Mouse (Mus musculus) left cerebral cortex, postnatal 10 days (tissue): Measurements from ENCODE around the gene H2-D1. TPM values are rescaled to one million over a fixed set of nuclear protein-coding genes. Genes with fewer than 3 reads are reported as not detected.

Source experiments
- DNase-seq, 2 experiments: peaks; one replicate each; pipeline ENCODE4 v3.0.0; 2021 to 2022; ENCODE audit warnings: low spot score in 2 of 2, mixed read lengths in 1 of 2; ENCODE audit errors: extremely low spot score in 1 of 2
- intact Hi-C: fragments of 180-260 bp; cut with DNase I; formaldehyde crosslinking; loops from one replicate; pipeline ENCODE4 v1.15.1; 2025
- total RNA-seq, 2 experiments: library from RNA; stranded (reverse); gene quantifications; 2 replicates each; pipeline ENCODE4 v1.2.3; 2021

The H2-D1 gene
- total RNA-seq, 2 experiments from 2014 or later: 18.2 to 21.5 TPM

GRCm38 (mm10) chr17:35252619-35253292, 9.8 kb upstream of the H2-D1 start:
- DNase-seq: no peak
- intact Hi-C loops: no loop called here

DNA sequence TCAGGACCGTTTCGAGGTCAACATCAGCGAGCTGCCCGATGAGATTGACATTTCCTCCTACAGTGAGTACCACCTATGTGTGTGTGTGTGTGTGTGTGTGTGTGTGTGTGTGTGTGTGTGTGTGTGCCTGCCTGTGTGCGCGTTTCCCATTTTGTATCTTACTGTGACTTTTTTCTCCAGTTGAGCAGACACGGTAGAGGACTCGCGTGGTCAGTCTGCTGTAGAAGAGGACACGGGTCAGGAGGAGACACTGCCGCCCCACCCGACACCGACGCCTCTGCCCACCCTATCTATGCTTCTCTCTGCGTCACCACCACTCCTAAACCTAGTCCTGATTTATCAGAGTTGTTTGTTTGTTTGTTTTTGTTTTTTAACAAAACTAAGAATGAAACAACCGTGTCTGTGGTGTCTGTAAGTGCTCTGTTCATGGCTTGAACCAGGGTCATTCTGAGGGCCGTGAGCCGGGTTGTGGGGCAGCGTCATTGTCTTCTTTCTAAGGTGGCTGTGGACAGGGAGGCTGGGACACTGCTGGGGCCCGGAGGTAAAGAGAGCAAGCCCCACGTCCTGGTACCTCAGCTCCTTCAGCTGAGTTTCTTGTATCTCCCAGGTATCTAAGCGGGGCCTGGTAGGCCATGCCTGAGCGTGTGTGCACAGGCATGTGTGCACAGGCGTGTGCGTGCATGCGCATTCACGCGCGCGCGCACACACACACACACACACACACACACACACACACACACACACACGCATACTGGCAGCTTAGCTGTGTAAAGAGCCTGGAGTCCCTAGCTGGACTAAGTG, 9.0 kb upstream of the H2-D1 start:
- intact Hi-C loops: no loop called here

DNA sequence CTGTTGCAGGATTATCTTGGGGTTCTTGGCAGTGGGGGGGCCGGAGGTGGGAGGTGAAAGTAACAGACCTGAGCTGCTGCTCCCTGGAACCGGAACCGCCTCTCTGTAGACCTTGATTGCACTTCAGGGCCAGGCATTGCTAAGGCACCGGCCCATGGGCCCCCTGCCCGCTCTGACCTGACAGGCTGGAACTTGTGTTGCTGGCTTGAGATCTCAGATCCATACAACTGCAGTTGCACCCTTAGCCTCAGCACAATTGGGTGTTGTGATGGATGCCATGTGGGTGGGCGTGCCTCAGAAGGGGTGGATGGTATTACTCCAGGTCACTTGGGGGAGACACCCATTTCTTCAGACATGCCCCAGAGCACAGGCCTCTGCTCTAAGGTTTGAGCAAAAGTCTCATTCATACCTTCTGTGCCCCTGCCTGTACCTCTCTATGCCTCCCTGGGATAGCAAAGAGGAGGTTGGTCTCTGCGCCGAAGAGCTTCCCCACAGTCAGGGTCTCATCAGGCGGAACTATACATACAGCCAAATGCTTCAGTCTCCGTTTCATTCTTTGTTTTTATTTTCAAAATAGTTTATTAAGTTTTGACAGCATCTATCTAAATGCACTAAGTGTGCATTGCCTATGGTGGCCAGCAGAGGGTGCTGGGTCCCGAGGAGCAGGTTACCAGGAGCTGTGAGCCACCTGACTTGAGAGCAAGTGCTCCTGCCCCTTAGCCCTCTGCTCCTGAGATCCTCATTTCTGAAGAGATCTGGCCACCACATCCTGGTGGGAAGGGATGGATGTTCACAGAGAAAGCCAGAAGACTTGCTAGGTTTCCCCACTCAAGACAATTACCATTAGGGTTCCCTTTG, 8.1 kb upstream of the H2-D1 start:
- intact Hi-C loops: loop anchor here (5.0 kb wide), 1 partner anchor 38 kb away; no protein-coding TSS in a partner anchor
- peak in 1 of 2 experiments; percentile 59 for DNase-seq

More for the DNA sequence above, 9.0 kb upstream of the H2-D1 start:
- no peak for DNase-seq

- DNase-seq: no peak
- intact Hi-C loops: loop anchor here (5.0 kb wide), 1 partner anchor 37 kb away; no protein-coding TSS in a partner anchor
Measured at GRCm38 (mm10) chr17:35255301-35255700, 7.2 kb upstream of the H2-D1 start.

GRCm38 (mm10) chr17:35255704-35256103, 6.8 kb upstream of the H2-D1 start:
- intact Hi-C loops: loop anchor here (5.0 kb wide), 1 partner anchor 37 kb away; no protein-coding TSS in a partner anchor
- DNase-seq: no peak

DNA sequence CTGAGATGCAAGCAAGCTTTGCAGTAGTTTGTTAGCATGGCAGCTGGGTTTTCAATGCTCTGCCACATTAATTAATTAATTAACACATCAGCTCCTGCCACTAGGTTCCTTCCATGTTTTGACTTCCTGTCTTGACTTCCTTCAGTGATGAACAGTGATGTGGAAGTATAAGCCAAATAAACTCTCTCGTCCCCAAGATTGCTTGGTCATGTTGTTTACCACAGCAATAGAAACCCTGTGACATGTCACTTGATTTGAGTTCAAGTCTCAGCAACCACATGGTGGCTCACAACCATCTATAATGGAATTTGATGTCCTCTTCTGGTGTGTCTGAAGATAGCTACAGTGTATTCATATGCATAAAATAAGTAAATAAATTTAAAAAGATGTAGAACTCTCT, 5.2 kb upstream of the H2-D1 start:
- intact Hi-C loops: loop anchor here (5.0 kb wide), 1 partner anchor 35 kb away; no protein-coding TSS in a partner anchor
- no peak for DNase-seq

DNA sequence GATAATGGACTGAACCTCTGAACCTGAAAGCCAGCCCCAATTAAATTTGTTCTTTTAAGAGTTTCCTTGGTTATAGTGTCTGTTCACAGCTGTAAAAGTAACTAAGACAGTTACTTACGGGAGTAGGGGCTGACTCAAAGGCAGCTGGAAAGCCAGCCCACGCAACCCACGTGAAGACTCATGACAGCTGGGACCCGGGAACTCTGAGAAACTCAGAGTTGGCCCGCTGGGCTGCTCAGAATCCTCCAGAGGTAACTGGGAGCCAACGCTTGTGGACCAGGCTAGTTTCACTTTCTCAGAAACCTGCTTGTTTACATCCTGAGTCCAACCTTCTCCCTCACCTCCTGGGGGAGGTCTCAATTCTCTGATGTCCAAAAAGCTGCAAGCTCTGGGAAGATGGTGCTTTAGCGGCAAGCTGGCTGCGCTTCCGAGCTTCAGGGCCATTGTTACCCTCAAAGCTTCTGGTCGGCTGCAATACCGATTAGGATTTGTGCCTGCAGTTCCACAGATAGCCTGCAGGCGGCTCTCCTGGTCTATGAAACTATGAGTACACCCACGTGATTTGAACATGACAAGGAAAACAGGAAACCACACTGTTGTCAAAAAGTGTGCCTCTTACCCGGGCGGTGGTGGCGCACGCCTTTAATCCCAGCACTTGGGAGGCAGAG, 4.6 kb upstream of the H2-D1 start:
- peak; percentile 91 for DNase-seq
- intact Hi-C loops: loop anchor here (2.0 to 5.0 kb wide), 2 partner anchors 17 to 34 kb away; no protein-coding TSS in a partner anchor

- DNase-seq: peak in 1 of 2 experiments; percentile 63
- intact Hi-C loops: loop anchor here (2.0 to 5.0 kb wide), 2 partner anchors 16 to 34 kb away; no protein-coding TSS in a partner anchor
Measured at GRCm38 (mm10) chr17:35258492-35259478, 3.7 kb upstream of the H2-D1 start.

- DNase-seq: no peak
- intact Hi-C loops: loop anchor here (2.0 to 5.0 kb wide), 3 partner anchors 15 to 43 kb away; no protein-coding TSS in a partner anchor
Measured at GRCm38 (mm10) chr17:35259621-35260020, 2.9 kb upstream of the H2-D1 start.

GRCm38 (mm10) chr17:35261651-35262050, 879 bp upstream of the H2-D1 start:
- intact Hi-C loops: loop anchor here (5.0 kb wide), 1 partner anchor 41 kb away; no protein-coding TSS in a partner anchor
- DNase-seq: no peak

DNA sequence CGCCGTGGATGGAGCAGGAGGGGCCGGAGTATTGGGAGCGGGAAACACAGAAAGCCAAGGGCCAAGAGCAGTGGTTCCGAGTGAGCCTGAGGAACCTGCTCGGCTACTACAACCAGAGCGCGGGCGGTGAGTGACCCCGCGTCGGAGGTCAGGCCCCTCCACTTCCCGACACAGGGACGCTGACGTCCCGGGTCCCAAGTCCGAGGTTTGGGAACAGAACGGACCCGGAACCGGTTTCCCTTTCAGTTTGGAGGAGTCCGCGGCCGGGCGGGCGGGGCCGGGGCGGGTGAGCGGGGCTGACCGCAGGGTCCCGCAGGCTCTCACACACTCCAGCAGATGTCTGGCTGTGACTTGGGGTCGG, 973 bp downstream of the H2-D1 start:
- intact Hi-C loops: loop anchor here (5.0 kb wide), 1 partner anchor 39 kb away; no protein-coding TSS in a partner anchor
- no peak for DNase-seq

- no peak for DNase-seq
- intact Hi-C loops: loop anchor here (2.0 kb wide), 2 partner anchors 1273 to 1295 kb away; no protein-coding TSS in a partner anchor
Measured at GRCm38 (mm10) chr17:35267399-35268086, 5.0 kb downstream of the H2-D1 start.

- intact Hi-C loops: loop anchor here (2.0 kb wide), 2 partner anchors 1275 to 1297 kb away; no protein-coding TSS in a partner anchor
- DNase-seq: no peak
Measured at GRCm38 (mm10) chr17:35269653-35270347, 7.3 kb downstream of the H2-D1 start.

- intact Hi-C loops: no loop called here
- no peak for DNase-seq
Measured at GRCm38 (mm10) chr17:35272249-35272648, 9.7 kb downstream of the H2-D1 start.

DNA sequence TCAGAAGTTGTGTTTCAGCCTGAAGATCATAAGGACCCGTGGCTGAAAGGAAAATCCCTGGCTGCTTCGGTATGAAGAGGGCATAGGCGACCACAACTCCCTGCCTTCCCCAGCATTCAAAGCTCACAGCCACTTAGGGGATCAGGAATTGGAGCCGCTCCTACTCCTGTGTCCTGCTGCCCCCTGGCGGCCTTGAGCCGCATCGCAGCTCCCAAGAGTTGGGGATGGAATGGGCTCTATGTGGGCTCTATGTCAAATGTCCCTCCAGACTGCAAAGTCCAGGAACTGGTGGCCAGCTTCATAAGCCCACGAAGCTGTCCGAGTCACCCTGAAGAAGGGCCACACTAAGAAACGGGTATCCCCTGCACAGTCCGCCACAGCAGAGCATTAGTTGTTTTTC, 12.2 kb downstream of the H2-D1 start:
- DNase-seq: peak; percentile 71 to 86
- intact Hi-C loops: loop anchor here (2.0 to 5.0 kb wide), 2 partner anchors 16 to 1262 kb away; no protein-coding TSS in a partner anchor
